Mouse (Mus musculus) liver, adult 2 months (tissue): Measurements from ENCODE around the gene Gpr37l1. TPM values are rescaled to one million over a fixed set of nuclear protein-coding genes. Genes with fewer than 3 reads are reported as not detected.

Experiments
- DNase-seq: peaks from one replicate; pipeline ENCODE4 v3.0.0-alpha.2; 2011; ENCODE audit warnings: low read depth, low spot score; ENCODE audit errors: extremely low read depth
- H3K27ac ChIP-seq: fragments of 200-500 bp; replicated peaks from 2 replicates; pipeline ENCODE4 v1.5.1; 2012; ENCODE audit warnings: low read depth, mild to moderate bottlenecking, control low read depth, inconsistent platforms, low read length; ENCODE audit not compliant: insufficient read depth
- H3K27me3 ChIP-seq: fragments of 200-500 bp; 2 replicates; pipeline ENCODE4 v1.6.1; 2012; ENCODE audit warnings: mild to moderate bottlenecking, moderate library complexity, low read length, inconsistent platforms; ENCODE audit not compliant: control insufficient read depth, insufficient read depth
- H3K36me3 ChIP-seq: fragments of 200-500 bp; 2 replicates; pipeline ENCODE4 v1.6.1; 2012; ENCODE audit warnings: low read length, inconsistent platforms; ENCODE audit not compliant: control insufficient read depth, insufficient read depth
- H3K4me1 ChIP-seq: fragments of 200-500 bp; 2 replicates; pipeline ENCODE4 v1.6.1; 2011; ENCODE audit warnings: low read length; ENCODE audit not compliant: control insufficient read depth, insufficient read depth
- H3K4me3 ChIP-seq: fragments of 200-500 bp; 2 replicates; pipeline ENCODE4 v1.5.1; 2011; ENCODE audit warnings: low read depth, mild to moderate bottlenecking, control low read depth, low read length, moderate library complexity; ENCODE audit not compliant: insufficient read depth
- H3K79me2 ChIP-seq: fragments of 200-500 bp; 2 replicates; pipeline ENCODE4 v1.6.1; 2012; ENCODE audit warnings: inconsistent platforms, mild to moderate bottlenecking, low read length, moderate library complexity; ENCODE audit not compliant: control insufficient read depth, insufficient read depth
- H3K9ac ChIP-seq: fragments of 200-500 bp; 2 replicates; pipeline ENCODE4 v1.6.1; 2012; ENCODE audit warnings: low read depth, mild to moderate bottlenecking, control low read depth, inconsistent platforms, low read length
- CTCF ChIP-seq: fragments of 200-500 bp; IDR thresholded peaks from 2 replicates; pipeline ENCODE4 v1.5.1; 2011; ENCODE audit warnings: low read depth, low read length, control low read depth
- POLR2A ChIP-seq: fragments of 200-500 bp; IDR thresholded peaks from 2 replicates; pipeline ENCODE4 v1.6.1; 2011; ENCODE audit warnings: low read length, control low read depth; ENCODE audit not compliant: insufficient read depth; ENCODE audit errors: extremely low read depth
- WGBS: fragments of 180-500 bp; shearing (Covaris S2); methylation state at CpG from one replicate; pipeline ENCODE4 v1.1.7; 2018; 5-methylcytosine and 5-hydroxymethylcytosine counted together
- polyA plus RNA-seq: library from polyadenylated mRNA; depleted of rRNA; stranded (reverse); fragments of >200 nt; gene quantifications from 2 replicates; pipeline ENCODE4 v1.2.3, GENCODE M21; 2012
- total RNA-seq: library from RNA; depleted of rRNA; stranded (reverse); fragments of >200 nt; gene quantifications from 2 replicates; pipeline ENCODE4 v1.2.3, GENCODE M21; 2014

Gpr37l1 gene
- total and polyA plus RNA-seq, 2 experiments, result not detected

- Histone ChIP-seq H3K4me3 (no peak overlapping the region), H3K9ac (no peak overlapping the region), H3K36me3 (no peaks in the 10 kb centered on the region), H3K79me2 (no peaks in the 10 kb centered on the region), H3K4me1 (no peaks in the 10 kb centered on the region), H3K27me3 (no peaks in the 10 kb centered on the region), H3K27ac (no peak overlapping the region)
- DNase-seq, result no peak
- TF ChIP-seq POLR2A, result no peak
- TF ChIP-seq CTCF, result no peak
- 87% methylated on average over 10 of the region's 10 CpGs for WGBS
These were observed 13.3 kb upstream of the Gpr37l1 start for GRCm38 (mm10) chr1:135180830-135181229.

DNA sequence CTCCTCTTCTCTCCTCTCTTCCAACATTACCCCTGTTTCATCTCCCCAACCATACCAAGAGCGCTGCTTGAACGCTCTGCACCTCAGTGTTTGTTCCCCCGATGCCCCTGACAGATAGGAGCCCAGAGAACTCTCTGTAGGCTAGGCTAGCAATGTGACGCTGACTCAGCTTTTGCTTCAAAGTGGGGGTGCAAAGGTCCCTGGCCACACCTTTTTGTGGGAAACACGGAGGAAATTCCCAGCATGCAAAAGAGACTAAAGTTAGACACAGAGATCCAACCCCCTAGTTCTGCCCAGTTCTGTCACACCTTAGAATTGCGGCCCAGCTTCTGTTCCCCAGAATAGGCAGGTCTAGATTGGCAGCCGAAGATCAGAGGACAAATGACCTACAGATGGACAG is 11.4 kb upstream of the Gpr37l1 start:
- Histone ChIP-seq H3K36me3 (no peaks in the 10 kb centered on the region), H3K4me3 (no peak overlapping the region), H3K27me3 (no peaks in the 10 kb centered on the region), H3K27ac (no peak overlapping the region), H3K79me2 (no peaks in the 10 kb centered on the region), H3K4me1 (no peaks in the 10 kb centered on the region), H3K9ac (no peak overlapping the region)
- no peak for DNase-seq
- TF ChIP-seq CTCF (no peak), POLR2A (no peak)
- WGBS, result 70% methylated on average over 7 of the region's 7 CpGs

DNA sequence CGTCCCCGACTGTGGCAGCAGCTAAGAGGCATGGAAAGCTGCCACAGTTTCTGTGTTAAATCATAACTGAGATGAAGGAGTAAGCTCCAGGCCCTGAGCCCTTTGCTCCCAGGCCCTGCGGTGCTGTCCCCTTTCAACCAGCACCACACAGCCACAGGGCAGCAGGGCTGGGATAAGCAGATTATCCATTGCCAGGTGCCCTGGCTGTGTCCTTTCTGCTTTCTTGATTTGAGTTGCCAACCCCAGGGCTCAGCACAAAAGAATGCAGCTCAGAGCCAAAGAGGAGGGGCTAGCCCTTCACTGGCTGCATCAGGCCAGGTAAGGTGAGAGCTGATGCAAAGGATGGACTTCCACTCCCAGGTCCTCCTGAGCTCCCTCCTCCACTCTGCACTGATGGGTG is 10.2 kb upstream of the Gpr37l1 start:
- Histone ChIP-seq H3K4me3 (no peak overlapping the region), H3K27ac (no peak overlapping the region), H3K9ac (no peak overlapping the region), H3K4me1 (no peaks in the 10 kb centered on the region), H3K27me3 (no peaks in the 10 kb centered on the region), H3K36me3 (no peaks in the 10 kb centered on the region), H3K79me2 (no peaks in the 10 kb centered on the region)
- 77% methylated on average over 3 of the region's 3 CpGs for WGBS
- DNase-seq, result no peak
- TF ChIP-seq POLR2A, result no peak
- TF ChIP-seq CTCF, result no peak

- DNase-seq, result peak; percentile 41
- Histone ChIP-seq H3K27me3 (no peaks in the 10 kb centered on the region), H3K79me2 (no peaks in the 10 kb centered on the region), H3K9ac (no peak overlapping the region), H3K4me3 (no peak overlapping the region), H3K4me1 (peaks cover 5% of the 10 kb centered on the region; the same call in 1 of the 2 replicates), H3K27ac (no peak overlapping the region), H3K36me3 (no peaks in the 10 kb centered on the region)
- TF ChIP-seq CTCF, result no peak
- TF ChIP-seq POLR2A, result no peak
- WGBS, result 48% methylated on average over 3 of the region's 3 CpGs
These were observed 7.7 kb upstream of the Gpr37l1 start for GRCm38 (mm10) chr1:135175176-135175575.

DNA sequence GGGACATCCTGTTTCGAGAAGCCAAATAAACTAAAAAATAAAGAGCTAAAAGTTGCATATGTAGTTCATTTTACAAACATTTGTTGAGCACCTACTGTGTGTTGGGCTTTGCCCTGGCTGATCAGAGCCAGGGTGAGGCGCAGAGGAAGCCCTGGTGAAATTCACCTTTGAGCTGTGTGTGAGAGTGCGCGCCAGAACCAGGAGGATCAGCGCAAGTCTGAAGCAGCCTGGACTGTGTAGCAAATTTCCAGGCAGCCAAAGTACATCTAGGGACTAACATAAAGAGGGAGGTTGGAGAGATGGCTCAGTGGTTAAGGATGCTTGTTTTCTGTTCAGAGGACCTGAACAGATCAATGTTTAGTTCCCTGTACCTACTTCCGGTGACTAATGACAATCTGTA is 5.8 kb upstream of the Gpr37l1 start:
- no peak overlapping the region for H3K4me3 ChIP-seq
- peaks cover 11% of the 10 kb centered on the region for H3K4me1 ChIP-seq
- H3K27ac ChIP-seq, result no peak overlapping the region
- H3K36me3 ChIP-seq, result no peaks in the 10 kb centered on the region
- no peak overlapping the region for H3K9ac ChIP-seq
- TF ChIP-seq POLR2A (no peak), CTCF (no peak)
- no peaks in the 10 kb centered on the region for H3K79me2 ChIP-seq
- 82% methylated on average over 6 of the region's 6 CpGs for WGBS
- H3K27me3 ChIP-seq, result no peaks in the 10 kb centered on the region
- DNase-seq, result no peak

DNA sequence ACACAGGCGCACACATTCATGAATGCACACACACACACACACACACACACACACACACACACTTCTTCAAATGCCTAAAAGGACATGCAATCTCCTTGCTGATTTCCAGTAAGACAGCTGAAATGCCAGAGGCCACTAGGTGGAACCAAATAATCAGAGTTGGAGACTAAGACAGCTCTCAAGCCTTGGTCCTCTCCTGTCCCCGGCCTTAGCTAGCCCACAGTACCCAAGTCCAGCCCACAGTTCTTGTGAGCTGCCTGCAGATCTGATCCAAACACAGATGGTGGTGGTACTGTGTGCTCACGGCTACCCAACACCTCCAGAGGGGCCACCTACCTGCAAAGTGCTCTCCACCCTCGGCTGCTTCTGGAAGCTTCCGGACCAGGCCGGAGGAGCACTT is 4.5 kb upstream of the Gpr37l1 start:
- Histone ChIP-seq H3K36me3 (no peaks in the 10 kb centered on the region), H3K4me1 (peaks cover 11% of the 10 kb centered on the region), H3K9ac (no peak overlapping the region), H3K27me3 (no peaks in the 10 kb centered on the region), H3K4me3 (no peak overlapping the region), H3K79me2 (no peaks in the 10 kb centered on the region), H3K27ac (no peak overlapping the region)
- peak; percentile 75 for DNase-seq
- TF ChIP-seq CTCF, result peak; percentile 58; the same call in 1 of the 2 replicates
- TF ChIP-seq POLR2A, result no peak
- 57% methylated on average over 6 of the region's 6 CpGs for WGBS
